Mouse (Mus musculus) liver, adult 2 months (tissue): ENCODE results near the gene Nfya.

Source experiments
- CTCF ChIP-seq: fragments of 200-500 bp; IDR thresholded peaks from 2 replicates; pipeline ENCODE4 v1.5.1; 2011; ENCODE audit warnings: low read depth, low read length, control low read depth
- POLR2A ChIP-seq: fragments of 200-500 bp; IDR thresholded peaks from 2 replicates; pipeline ENCODE4 v1.6.1; 2011; ENCODE audit warnings: low read length, control low read depth; ENCODE audit not compliant: insufficient read depth; ENCODE audit errors: extremely low read depth

- TF ChIP-seq CTCF (no peak), POLR2A (no peak)
These were observed 46.7 kb downstream of the Nfya start for GRCm38 (mm10) chr17:48362966-48363365.
